Mouse (Mus musculus) liver, adult 2 months (tissue): ENCODE measurements at regions not wholly inside any gene's neighbourhood (a gene's known extent, or its start where the extent isn't known, plus 50 kb on each side); places are given as distances from the start of the nearest gene placed in this dataset.

Experiments
- CTCF ChIP-seq: fragments of 200-500 bp; IDR thresholded peaks from 2 replicates; pipeline ENCODE4 v1.5.1; 2011; ENCODE audit warnings: low read depth, low read length, control low read depth
- POLR2A ChIP-seq: fragments of 200-500 bp; IDR thresholded peaks from 2 replicates; pipeline ENCODE4 v1.6.1; 2011; ENCODE audit warnings: low read length, control low read depth; ENCODE audit not compliant: insufficient read depth; ENCODE audit errors: extremely low read depth

DNA sequence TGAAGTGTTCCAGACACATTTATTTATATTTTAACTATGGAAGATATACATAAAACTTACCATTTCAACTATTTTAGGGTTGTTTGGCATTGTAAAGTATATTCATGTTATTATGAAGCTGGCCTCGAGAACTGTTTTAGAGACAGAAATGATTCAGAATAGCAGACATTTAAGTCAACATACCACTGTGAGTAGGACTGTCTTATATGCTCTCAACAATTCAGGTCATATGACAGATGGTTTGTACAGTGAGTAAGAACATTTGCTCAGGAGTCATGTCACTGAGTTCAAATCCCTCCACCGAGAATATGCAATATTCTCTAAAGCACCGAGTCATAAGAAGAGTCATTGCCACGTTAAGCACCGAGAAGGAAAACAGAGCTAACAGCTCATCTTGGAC, 290.6 kb downstream of the Lmx1a start:
- TF ChIP-seq POLR2A (no peak), CTCF (no peak)
